Mouse (Mus musculus) brain, embryonic 14.5 days (tissue): ENCODE data around the gene Actr1a.

Source experiments
- CTCF ChIP-seq: fragments of 200-500 bp; IDR thresholded peaks from 2 replicates; pipeline ENCODE4 v1.5.1; 2012; ENCODE audit warnings: inconsistent platforms, mild to moderate bottlenecking, moderate library complexity, borderline replicate concordance; ENCODE audit not compliant: insufficient read depth, insufficient read length; ENCODE audit errors: extremely low read depth
- POLR2A ChIP-seq: fragments of 200-500 bp; IDR thresholded peaks from 2 replicates; pipeline ENCODE4 v1.6.1; 2012; ENCODE audit warnings: mild to moderate bottlenecking, inconsistent platforms, borderline replicate concordance; ENCODE audit not compliant: poor library complexity, insufficient read depth, insufficient read length, severe bottlenecking; ENCODE audit errors: extremely low read depth

DNA sequence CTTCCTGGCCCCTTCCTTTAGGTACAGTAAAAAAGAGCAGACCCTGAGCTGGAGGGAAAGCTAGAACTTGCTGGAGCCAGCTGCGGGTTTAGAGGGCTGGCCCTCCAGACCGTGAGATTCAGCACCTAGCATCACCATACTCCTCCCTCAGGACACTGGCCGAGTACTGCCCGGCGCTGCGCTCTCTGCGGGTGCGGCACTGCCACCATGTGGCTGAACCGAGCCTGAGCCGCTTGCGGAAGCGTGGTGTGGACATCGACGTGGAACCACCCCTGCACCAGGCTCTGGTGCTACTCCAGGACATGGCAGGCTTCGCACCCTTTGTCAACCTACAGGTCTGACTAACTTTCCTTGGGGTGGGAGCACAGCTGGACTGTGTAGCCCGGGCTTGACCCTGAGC, 65.6 kb downstream of the Actr1a start:
- TF ChIP-seq CTCF (peak; percentile 82), POLR2A (no peak)
